Mouse (Mus musculus): Measurements from ENCODE around the gene Ccnt1.

DNA sequence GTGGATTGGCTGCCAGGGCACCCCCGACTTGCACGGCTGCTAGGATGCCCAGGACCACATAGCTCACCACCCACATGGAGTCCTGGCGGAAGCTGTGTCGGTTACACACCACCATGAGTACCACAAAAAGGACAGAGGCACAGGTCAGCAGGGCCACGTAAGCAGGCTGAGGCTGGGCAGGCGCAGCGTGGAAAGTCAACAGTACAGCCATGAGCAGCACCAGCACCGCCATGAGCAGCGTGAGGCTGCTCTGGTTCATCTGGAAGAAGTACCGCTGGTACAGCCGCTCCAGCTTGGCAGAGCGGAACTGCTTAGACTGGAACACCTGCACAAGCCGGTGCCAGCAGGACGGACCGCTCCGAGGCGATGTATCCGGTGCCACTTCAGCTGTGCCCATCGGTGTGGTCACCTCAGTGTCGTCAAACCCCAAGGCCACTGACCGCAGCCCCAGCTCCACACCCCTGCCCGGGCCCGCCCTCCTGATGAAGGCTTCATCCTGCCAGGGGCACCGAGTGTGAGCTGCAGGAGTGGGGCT, 33.4 kb upstream of the Ccnt1 start:
- TF ChIP-seq POLR2A (IDR thresholded peaks at IDR 0.05; ENCODE audit: control insufficient read depth in 1 of 2, insufficient read depth in 1 of 2, low read depth in 1 of 2, low read length in 2 of 2, poor library complexity in 1 of 2) (no peak), CHD1 (IDR thresholded peaks at IDR 0.05; ENCODE audit: low read depth, low read length) (no peak), MEF2A (IDR thresholded peaks at IDR 0.05; ENCODE audit: extremely low read depth, insufficient replicate concordance, low read depth, low read length, poor library complexity, severe bottlenecking) (no peak), NELFE (IDR thresholded peaks at IDR 0.05; ENCODE audit: low read depth, low read length) (no peak), MAZ (IDR thresholded peaks at IDR 0.05; ENCODE audit: low read depth, low read length) (no peak), TAL1 (IDR thresholded peaks at IDR 0.05; ENCODE audit: low read length) (no peak), POLR2AphosphoS5 (IDR thresholded peaks at IDR 0.05; ENCODE audit: borderline replicate concordance, low read depth, low read length) (no peak), CTCF (IDR thresholded peaks at IDR 0.05 in 2 of 3, conservative IDR thresholded peaks at IDR 0.05 in 1 of 3; ENCODE audit: control insufficient read depth in 1 of 3, insufficient read depth in 1 of 3, low read depth in 2 of 3, low read length in 3 of 3, poor library complexity in 1 of 3, severe bottlenecking in 1 of 3) (no peak)
